Mouse (Mus musculus) lung, postnatal 0 days (tissue): ENCODE measurements at regions not wholly inside any gene's neighbourhood (a gene's known extent, or its start where the extent isn't known, plus 50 kb on each side); places are given as distances from the start of the nearest gene placed in this dataset.

Source experiments
- ATAC-seq: fragments of 200-750 bp; cut with Nextera tagmentation; 2 replicates; pipeline ENCODE4 v1.8.0; 2017; ENCODE audit warnings: moderate library complexity
- DNase-seq: peaks from one replicate; pipeline ENCODE4 v3.0.0-alpha.2; 2016; ENCODE audit warnings: low spot score
- H3K27ac ChIP-seq: fragments of 300-500 bp; sonication (generic); 2 replicates; pipeline ENCODE4 v1.5.1; 2014; ENCODE audit warnings: antibody characterized with exemption, mild to moderate bottlenecking, low read length, mixed read lengths
- H3K27me3 ChIP-seq: fragments of 300-500 bp; sonication (generic); replicated peaks from 2 replicates; pipeline ENCODE4 v1.6.1; 2014; ENCODE audit warnings: low read length, mixed read lengths; ENCODE audit not compliant: insufficient read depth
- H3K36me3 ChIP-seq: fragments of 300-500 bp; sonication (generic); 2 replicates; pipeline ENCODE4 v1.6.1; 2014; ENCODE audit warnings: low read length, mixed read lengths; ENCODE audit not compliant: insufficient read depth
- H3K4me1 ChIP-seq: fragments of 300-500 bp; sonication (generic); 2 replicates; pipeline ENCODE4 v1.6.1; 2014; ENCODE audit warnings: antibody characterized with exemption, low read depth, low read length, mixed read lengths; ENCODE audit not compliant: insufficient read depth
- H3K4me2 ChIP-seq: fragments of 300-500 bp; sonication (generic); replicated peaks from 2 replicates; pipeline ENCODE4 v1.6.1; 2014; ENCODE audit warnings: low read depth, mild to moderate bottlenecking, low read length, moderate library complexity, mixed read lengths
- H3K4me3 ChIP-seq: fragments of 300-500 bp; sonication (generic); 2 replicates; pipeline ENCODE4 v1.5.1; 2014; ENCODE audit warnings: low read depth, low read length
- H3K9ac ChIP-seq: fragments of 300-500 bp; sonication (generic); replicated peaks from 2 replicates; pipeline ENCODE4 v1.6.1; 2014; ENCODE audit warnings: low read depth, mild to moderate bottlenecking
- H3K9me3 ChIP-seq: fragments of 300-500 bp; sonication (generic); 2 replicates; pipeline ENCODE4 v1.6.1; 2016; ENCODE audit warnings: low read length, mixed read lengths
- CTCF ChIP-seq: IDR thresholded peaks from 2 replicates; pipeline ENCODE4 v1.5.1; 2016; ENCODE audit warnings: antibody characterized with exemption, mild to moderate bottlenecking
- EP300 ChIP-seq: IDR thresholded peaks from 2 replicates; pipeline ENCODE4 v1.6.1; 2016; ENCODE audit warnings: antibody characterized with exemption, mild to moderate bottlenecking, control low read depth
- WGBS: fragments of 180-500 bp; shearing (Covaris S2); extraction: QIAGEN DNeasy Blood & Tissue Kit; methylation state at CpG from one replicate; pipeline ENCODE4 v1.1.7; 2014; 5-methylcytosine and 5-hydroxymethylcytosine counted together

GRCm38 (mm10) chr8:92515385-92515784, 158.0 kb downstream of the Irx5 start:
- DNase-seq (no peak), ATAC-seq (no peak; the same call in 1 of the 2 replicates)
- H3K4me1 ChIP-seq = no peaks in the 10 kb centered on the region
- 47% methylated on average over 2 of the region's 2 CpGs for WGBS
- no peak overlapping the region for H3K4me2 ChIP-seq
- H3K27me3 ChIP-seq = no peaks in the 10 kb centered on the region
- no peaks in the 10 kb centered on the region for H3K9me3 ChIP-seq
- H3K36me3 ChIP-seq = no peaks in the 10 kb centered on the region
- TF ChIP-seq EP300 (no peak), CTCF (no peak)
- no peak overlapping the region for H3K9ac ChIP-seq
- H3K4me3 ChIP-seq = no peak overlapping the region
- H3K27ac ChIP-seq = no peak overlapping the region

DNA sequence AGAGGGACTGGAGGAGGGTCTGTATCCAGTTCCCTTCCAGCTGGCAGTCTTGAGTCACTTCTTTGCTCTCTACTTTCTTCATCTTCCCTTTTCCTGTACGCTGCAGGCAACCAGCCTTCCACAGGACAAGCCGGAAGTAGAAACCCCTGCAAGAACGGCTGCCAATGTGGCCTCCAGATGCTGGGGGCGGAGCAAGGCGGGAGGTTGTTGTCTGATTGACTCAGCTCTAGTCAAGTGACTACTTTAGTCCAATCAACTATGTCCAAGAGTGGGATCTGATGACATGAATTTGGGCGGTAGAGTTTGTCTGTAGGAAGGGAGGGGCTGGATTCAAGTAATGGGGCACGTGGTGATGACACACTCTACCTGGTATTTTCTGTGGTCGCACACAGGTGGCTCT, 156.1 kb upstream of the Irx6 start:
- no peak overlapping the region for H3K4me3 ChIP-seq
- H3K9me3 ChIP-seq = no peaks in the 10 kb centered on the region
- peak; percentile 34; the same call in 1 of the 2 replicates for ATAC-seq
- no peak overlapping the region for H3K27ac ChIP-seq
- H3K4me1 ChIP-seq = no peaks in the 10 kb centered on the region
- no peak for DNase-seq
- 74% methylated on average over 8 of the region's 8 CpGs for WGBS
- TF ChIP-seq EP300 (no peak), CTCF (no peak)
- H3K36me3 ChIP-seq = no peaks in the 10 kb centered on the region
- no peak overlapping the region for H3K4me2 ChIP-seq
- H3K9ac ChIP-seq = no peak overlapping the region
- H3K27me3 ChIP-seq = no peaks in the 10 kb centered on the region

DNA sequence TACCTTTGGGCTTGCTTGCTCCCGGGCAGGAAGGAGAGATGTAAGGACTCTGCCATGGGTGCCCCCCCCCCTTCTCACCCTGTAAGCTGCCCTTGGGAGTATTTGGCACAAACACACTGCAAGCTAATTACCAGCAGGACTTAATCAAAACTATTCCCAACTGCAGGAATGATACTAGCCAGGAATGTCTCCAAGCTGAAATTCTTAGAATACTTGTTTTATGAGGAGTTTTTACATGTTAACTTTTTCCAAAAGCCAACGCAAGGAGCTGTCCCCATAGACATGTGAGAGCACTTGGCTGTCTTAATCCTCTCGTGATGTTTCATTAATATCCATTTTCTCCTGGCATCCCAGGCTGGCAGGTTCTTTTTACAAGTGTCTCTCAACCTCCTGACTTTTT, 155.6 kb upstream of the Irx6 start:
- H3K9me3 ChIP-seq = no peaks in the 10 kb centered on the region
- DNase-seq = no peak
- 47% methylated on average over 3 of the region's 3 CpGs for WGBS
- ATAC-seq = no peak
- no peak overlapping the region for H3K4me2 ChIP-seq
- no peak overlapping the region for H3K4me3 ChIP-seq
- no peak overlapping the region for H3K9ac ChIP-seq
- H3K27me3 ChIP-seq = no peaks in the 10 kb centered on the region
- no peaks in the 10 kb centered on the region for H3K4me1 ChIP-seq
- TF ChIP-seq EP300 (no peak), CTCF (no peak)
- no peaks in the 10 kb centered on the region for H3K36me3 ChIP-seq
- H3K27ac ChIP-seq = no peak overlapping the region

DNA sequence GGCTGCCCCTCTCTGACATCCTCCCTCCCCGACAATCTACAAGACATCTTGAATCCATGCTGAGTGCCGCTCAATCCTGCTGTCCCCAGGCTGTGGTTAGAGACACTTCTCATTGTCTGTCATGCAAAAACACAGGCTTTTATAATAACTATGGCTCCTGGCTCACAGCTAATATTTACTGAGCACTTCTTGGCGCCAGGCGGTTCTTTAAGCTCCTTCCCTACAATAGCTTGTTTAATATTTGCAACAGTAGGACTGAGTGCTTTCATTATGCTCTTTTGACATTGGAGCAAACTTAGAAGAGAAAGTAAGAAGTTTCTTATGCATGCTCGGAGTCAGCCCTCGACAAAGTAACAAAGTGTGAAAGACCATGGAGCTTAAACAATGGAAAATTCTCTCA, 151.6 kb upstream of the Irx6 start:
- Histone ChIP-seq H3K4me2 (no peak overlapping the region; the same call in 1 of the 2 replicates), H3K27ac (no peak overlapping the region; the same call in 1 of the 2 replicates), H3K4me1 (no peaks in the 10 kb centered on the region), H3K27me3 (no peaks in the 10 kb centered on the region), H3K36me3 (no peaks in the 10 kb centered on the region), H3K9ac (no peak overlapping the region), H3K9me3 (no peaks in the 10 kb centered on the region), H3K4me3 (no peak overlapping the region)
- WGBS = 48% methylated on average over 6 of the region's 6 CpGs
- DNase-seq (peak; percentile 63), ATAC-seq (peak; percentile 84)
- TF ChIP-seq CTCF (no peak), EP300 (peak; percentile 68)

DNA sequence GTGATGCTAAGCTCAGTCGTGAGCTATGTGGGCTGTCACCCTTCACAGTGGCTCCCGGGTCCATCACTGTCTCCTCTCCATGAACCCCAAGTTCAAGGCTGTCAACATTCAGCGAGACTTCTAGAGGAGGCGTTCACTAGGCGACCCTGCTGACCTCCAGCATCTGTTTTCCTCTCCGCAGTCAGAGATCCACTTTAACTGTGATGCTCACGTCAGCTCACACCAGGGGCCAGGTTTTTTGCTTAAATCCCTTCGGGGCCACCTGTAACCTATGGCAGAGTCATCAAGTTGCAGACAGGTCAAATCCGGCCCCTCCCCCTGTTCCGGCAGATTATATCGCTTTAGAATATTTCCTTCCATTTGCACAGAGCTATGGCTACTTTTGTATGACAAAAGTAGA, 144.3 kb upstream of the Irx6 start:
- Histone ChIP-seq H3K4me3 (no peak overlapping the region), H3K27ac (no peak overlapping the region), H3K27me3 (no peaks in the 10 kb centered on the region), H3K4me1 (no peaks in the 10 kb centered on the region), H3K4me2 (no peak overlapping the region), H3K36me3 (no peaks in the 10 kb centered on the region), H3K9me3 (no peaks in the 10 kb centered on the region), H3K9ac (no peak overlapping the region)
- 59% methylated on average over 11 of the region's 11 CpGs for WGBS
- ATAC-seq (no peak), DNase-seq (no peak)
- TF ChIP-seq CTCF (no peak), EP300 (no peak)

DNA sequence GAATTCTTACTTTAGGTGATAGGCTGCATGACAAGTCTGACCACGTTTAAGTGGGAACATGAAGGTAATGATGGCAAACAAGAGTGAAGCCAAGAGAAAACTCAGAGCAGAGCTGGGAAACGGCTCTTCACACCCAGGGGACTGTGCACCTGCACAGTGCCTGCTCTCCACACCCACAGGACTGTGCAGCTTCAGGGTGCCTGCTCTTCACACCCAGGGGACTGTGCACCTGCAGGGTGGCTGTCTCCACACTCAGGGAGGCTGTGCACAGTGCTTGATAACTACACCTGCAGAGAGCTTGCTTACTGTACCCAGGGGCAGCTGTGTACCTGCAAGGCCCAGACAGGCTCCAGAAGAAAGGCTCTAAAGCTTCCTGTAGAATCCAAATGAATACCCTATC, 133.5 kb upstream of the Irx6 start:
- ATAC-seq = peak; percentile 44; the same call in 1 of the 2 replicates
- no peak overlapping the region for H3K27ac ChIP-seq
- WGBS = 31% methylated on average over 2 of the region's 2 CpGs

More for the DNA sequence above, 133.5 kb upstream of the Irx6 start:
- no peaks in the 10 kb centered on the region for H3K9me3 ChIP-seq
- no peak overlapping the region for H3K4me3 ChIP-seq
- no peak overlapping the region for H3K9ac ChIP-seq
- no peak overlapping the region for H3K4me2 ChIP-seq
- H3K27me3 ChIP-seq = no peaks in the 10 kb centered on the region
- H3K4me1 ChIP-seq = no peaks in the 10 kb centered on the region
- no peaks in the 10 kb centered on the region for H3K36me3 ChIP-seq
- DNase-seq = no peak
- no peak for TF ChIP-seq EP300
- no peak for TF ChIP-seq CTCF
